Mouse (Mus musculus) thymus, adult 2 months (tissue): ENCODE data around the gene Elf1. TPM values are rescaled to one million over a fixed set of nuclear protein-coding genes. Genes with fewer than 3 reads are reported as not detected.

Experiments
- DNase-seq: peaks from one replicate; pipeline ENCODE4 v3.0.0; 2021
- H3K27ac ChIP-seq: fragments of 200-500 bp; 2 replicates; pipeline ENCODE4 v1.5.1; 2012; ENCODE audit warnings: low read length, control low read depth; ENCODE audit not compliant: control insufficient read depth, insufficient read depth
- H3K27me3 ChIP-seq: fragments of 200-500 bp; 2 replicates; pipeline ENCODE4 v1.6.1; 2012; ENCODE audit warnings: mild to moderate bottlenecking, low read length, moderate library complexity, mixed read lengths; ENCODE audit not compliant: control insufficient read depth, insufficient read depth
- H3K36me3 ChIP-seq: fragments of 200-500 bp; 2 replicates; pipeline ENCODE4 v1.6.1; 2012; ENCODE audit warnings: mild to moderate bottlenecking, low read length, moderate library complexity; ENCODE audit not compliant: control insufficient read depth, insufficient read depth
- H3K4me1 ChIP-seq: fragments of 200-500 bp; replicated peaks from 2 replicates; pipeline ENCODE4 v1.6.1; 2012; ENCODE audit warnings: low read length; ENCODE audit not compliant: control insufficient read depth, insufficient read depth
- H3K4me3 ChIP-seq: fragments of 200-500 bp; 2 replicates; pipeline ENCODE4 v1.5.1; 2012; ENCODE audit warnings: mild to moderate bottlenecking, low read length, control low read depth, moderate library complexity; ENCODE audit not compliant: control insufficient read depth, insufficient read depth
- CTCF ChIP-seq: fragments of 200-500 bp; IDR thresholded peaks from 2 replicates; pipeline ENCODE4 v1.5.1; 2012; ENCODE audit warnings: mild to moderate bottlenecking, control low read depth, low read length, moderate library complexity, borderline replicate concordance; ENCODE audit not compliant: control insufficient read depth, poor library complexity, insufficient read depth; ENCODE audit errors: extremely low read depth
- POLR2A ChIP-seq: fragments of 200-500 bp; IDR thresholded peaks from 2 replicates; pipeline ENCODE4 v1.6.1; 2012; ENCODE audit warnings: mild to moderate bottlenecking, low read length, control low read depth, moderate library complexity; ENCODE audit not compliant: control insufficient read depth, poor library complexity, insufficient read depth; ENCODE audit errors: extremely low read depth
- WGBS: fragments of 180-500 bp; shearing (Covaris S2); methylation state at CpG from one replicate; pipeline ENCODE4 v1.1.7; 2018; 5-methylcytosine and 5-hydroxymethylcytosine counted together
- polyA plus RNA-seq: library from polyadenylated mRNA; depleted of rRNA; stranded (reverse); fragments of >200 nt; gene quantifications from 2 replicates; pipeline ENCODE4 v1.2.3, GENCODE M21; 2012; rRNA removed

The Elf1 gene
- 71.4 and 75.9 TPM in 2 replicates for polyA plus RNA-seq

GRCm38 (mm10) chr14:79480624-79481338 is at the start of gene Elf1:
Elf1 (plus strand) TSS chr14:79481194.
- peaks cover 21% of the 10 kb centered on the region for H3K4me1 ChIP-seq
- DNase-seq = peak; percentile 95
- no peak for TF ChIP-seq CTCF
- peak; percentile 58 for TF ChIP-seq POLR2A
- H3K27ac ChIP-seq = peak within 1 kb of the TSS; percentile 87
- peaks cover 5% of the 10 kb centered on the region for H3K36me3 ChIP-seq
- H3K27me3 ChIP-seq = no peaks in the 10 kb centered on the region
- peak within 1 kb of the TSS; percentile 95 for H3K4me3 ChIP-seq
- under 1% methylated on average over 93 of the region's 96 CpGs for WGBS

- no peak for TF ChIP-seq CTCF
- no peak for TF ChIP-seq POLR2A
These were observed 46.9 kb upstream of the Elf1 start for GRCm38 (mm10) chr14:79434068-79434467.

GRCm38 (mm10) chr14:79440655-79441054 is 40.3 kb upstream of the Elf1 start:
- no peak overlapping the region for H3K4me3 ChIP-seq
- 93% methylated on average over 2 of the region's 2 CpGs for whole genome bisulfite sequencing
- TF ChIP-seq CTCF (no peak), POLR2A (no peak)

More at GRCm38 (mm10) chr14:79434068-79434467, 46.9 kb upstream of the Elf1 start:
- Histone ChIP-seq H3K4me1 (no peaks in the 10 kb centered on the region), H3K27ac (no peak overlapping the region), H3K27me3 (no peaks in the 10 kb centered on the region), H3K36me3 (no peaks in the 10 kb centered on the region), H3K4me3 (no peak overlapping the region)
- WGBS = 94% methylated on average over 1 of the region's 1 CpGs
- DNase-seq = no peak

GRCm38 (mm10) chr14:79441441-79441840 is 39.6 kb upstream of the Elf1 start:
- Histone ChIP-seq H3K27ac (no peak overlapping the region), H3K36me3 (no peaks in the 10 kb centered on the region), H3K4me3 (no peak overlapping the region), H3K4me1 (no peaks in the 10 kb centered on the region), H3K27me3 (no peaks in the 10 kb centered on the region)
- DNase-seq = no peak
- WGBS = 25% methylated on average over 5 of the region's 5 CpGs
- TF ChIP-seq POLR2A (no peak), CTCF (no peak)

More at GRCm38 (mm10) chr14:79440655-79441054, 40.3 kb upstream of the Elf1 start:
- Histone ChIP-seq H3K27me3 (no peaks in the 10 kb centered on the region), H3K36me3 (no peaks in the 10 kb centered on the region), H3K27ac (no peak overlapping the region), H3K4me1 (no peaks in the 10 kb centered on the region)
- DNase-seq = no peak

- TF ChIP-seq POLR2A (no peak), CTCF (no peak)
- no peak overlapping the region for H3K4me3 ChIP-seq
- H3K36me3 ChIP-seq = no peaks in the 10 kb centered on the region
- H3K27ac ChIP-seq = no peak overlapping the region
- 94% methylated on average over 9 of the region's 9 CpGs for WGBS
- no peaks in the 10 kb centered on the region for H3K27me3 ChIP-seq
- no peak for DNase-seq
- no peaks in the 10 kb centered on the region for H3K4me1 ChIP-seq
These were observed 36.4 kb upstream of the Elf1 start for GRCm38 (mm10) chr14:79444601-79445000.

GRCm38 (mm10) chr14:79445055-79445620 is 35.9 kb upstream of the Elf1 start:
- H3K27ac ChIP-seq = no peak overlapping the region

More at GRCm38 (mm10) chr14:79445055-79445620, 35.9 kb upstream of the Elf1 start:
- H3K36me3 ChIP-seq = no peaks in the 10 kb centered on the region
- 93% methylated on average over 16 of the region's 16 CpGs for WGBS
- TF ChIP-seq CTCF = no peak
- H3K27me3 ChIP-seq = no peaks in the 10 kb centered on the region
- no peak overlapping the region for H3K4me3 ChIP-seq
- no peak for DNase-seq
- H3K4me1 ChIP-seq = no peaks in the 10 kb centered on the region
